Mouse (Mus musculus) CD4-positive helper T cell, adult 2 months (primary cell): Measurements from ENCODE around the gene Pyroxd1.
A peak's percentile ranks its signal among the peaks of the same experiment; 100 is the strongest.

Source experiments
- DNase-seq: peaks from one replicate; pipeline ENCODE4 v3.0.0-alpha.2; 2012; ENCODE audit warnings: low read depth, missing footprints, low spot score

Gene Pyroxd1

GRCm38 (mm10) chr6:142377081-142377480 lies 31.6 kb downstream of the Pyroxd1 start:
- DNase-seq, result no peak

- DNase-seq, result no peak
Measured at GRCm38 (mm10) chr6:142378576-142379330, 33.3 kb downstream of the Pyroxd1 start.

- DNase-seq, result no peak
Measured at GRCm38 (mm10) chr6:142379961-142380360, 34.5 kb downstream of the Pyroxd1 start.

GRCm38 (mm10) chr6:142381615-142382014 lies 36.2 kb downstream of the Pyroxd1 start:
- no peak for DNase-seq

- DNase-seq, result no peak
Measured at GRCm38 (mm10) chr6:142384521-142384920, 39.1 kb downstream of the Pyroxd1 start.

- no peak for DNase-seq
Measured at GRCm38 (mm10) chr6:142386285-142387010, 41.0 kb downstream of the Pyroxd1 start.

GRCm38 (mm10) chr6:142387011-142387754 lies 41.7 kb downstream of the Pyroxd1 start, which contains the start of the genes Recql and Golt1b:
Gene Recql, minus strand, starts transcription at chr6:142387087.
Gene Golt1b, plus strand, starts transcription at chr6:142387221.
- DNase-seq, result peak; percentile 98

- DNase-seq, result no peak
Measured at GRCm38 (mm10) chr6:142387755-142388271, 42.4 kb downstream of the Pyroxd1 start.

- peak; percentile 13 for DNase-seq
Measured at GRCm38 (mm10) chr6:142389101-142389500, 43.6 kb downstream of the Pyroxd1 start.

- DNase-seq, result no peak
Measured at GRCm38 (mm10) chr6:142392312-142392711, 46.9 kb downstream of the Pyroxd1 start.

GRCm38 (mm10) chr6:142394669-142395068 lies 49.2 kb downstream of the Pyroxd1 start:
- DNase-seq, result no peak

GRCm38 (mm10) chr6:142395756-142396155 lies 50.3 kb downstream of the Pyroxd1 start:
- DNase-seq, result no peak

- no peak for DNase-seq
Measured at GRCm38 (mm10) chr6:142411140-142411539, 65.7 kb downstream of the Pyroxd1 start.
